Mouse (Mus musculus): ENCODE results near the gene Arhgef16. TPM values are rescaled to one million over a fixed set of nuclear protein-coding genes. Genes with fewer than 3 reads are reported as not detected.

Gene Arhgef16
- total RNA-seq, 1 experiment, result 4.2 TPM

DNA sequence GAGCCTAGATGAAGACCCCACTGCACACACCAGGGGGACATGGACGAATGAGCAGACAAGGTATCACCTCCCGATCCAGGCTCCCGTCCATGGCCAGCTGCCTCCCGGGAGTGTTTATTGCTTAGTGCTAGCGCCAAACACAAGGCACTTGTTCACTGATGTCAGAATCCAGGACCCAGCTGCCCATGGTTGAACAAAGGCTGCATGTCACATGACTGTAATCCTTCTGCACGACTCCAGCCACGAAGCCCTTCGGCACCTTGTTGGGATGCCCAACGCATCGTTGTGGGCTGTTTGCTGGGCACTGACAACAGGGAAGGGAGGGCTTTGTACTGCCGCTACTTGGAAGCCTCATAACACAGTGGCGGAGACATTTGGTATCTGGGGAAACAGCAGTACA lies 34.3 kb upstream of the Arhgef16 start, which contains the start of gene B230104I21Rik:
B230104I21Rik (plus strand) TSS at position 367 of the 400 bp plus-strand sequence.
- peak within 1 kb of the TSS in 1 of 2 experiments; percentile 2; a peak in 2 of 4 replicates for H3K4me3 ChIP-seq (ENCODE audit: insufficient read depth in 1 of 2, low read depth in 1 of 2, low read length in 2 of 2, poor library complexity in 1 of 2, severe bottlenecking in 1 of 2)

DNA sequence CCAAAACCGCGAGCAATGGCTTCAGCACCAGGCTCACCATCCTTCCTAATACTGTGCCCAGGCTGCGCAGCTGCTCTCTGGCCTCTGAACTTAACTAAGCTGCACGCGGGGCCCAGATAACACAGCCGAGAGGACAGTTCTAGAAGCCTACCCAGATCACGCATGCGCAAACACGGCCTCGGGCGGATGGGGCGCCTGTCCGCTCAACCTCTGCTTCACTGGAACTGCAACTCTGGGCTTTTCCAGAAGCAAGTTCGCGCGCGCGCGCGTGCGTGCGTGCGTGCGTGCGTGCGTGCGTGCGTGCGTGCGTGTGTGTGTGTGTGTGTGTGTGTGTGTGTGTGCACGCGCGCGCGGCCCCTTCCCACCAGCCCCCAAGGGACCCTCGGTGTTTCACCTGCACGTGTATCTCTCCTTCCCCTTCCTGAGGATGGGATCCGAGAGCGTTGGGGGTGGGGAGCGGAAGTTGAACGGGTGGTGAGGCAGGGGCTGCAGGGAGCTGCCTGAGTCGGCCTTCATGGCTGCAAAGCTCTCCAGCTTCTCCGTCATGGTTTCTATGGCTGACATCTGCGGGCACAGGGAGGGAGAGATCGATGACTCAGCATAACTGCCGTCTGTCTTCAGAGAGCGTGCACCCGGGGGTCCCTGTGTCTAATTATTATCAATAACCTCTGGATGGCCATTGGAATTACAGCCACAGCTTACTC lies 33.4 kb upstream of the Arhgef16 start:
- Histone ChIP-seq H3K27ac (ENCODE audit: insufficient read depth, low read depth, low read length, poor library complexity, severe bottlenecking) (no peak overlapping the region), H3K36me3 (ENCODE audit: control insufficient read depth, insufficient read depth, low read length, poor library complexity, severe bottlenecking) (no peaks in the 10 kb centered on the region), H3K4me3 (ENCODE audit: insufficient read depth in 1 of 2, low read depth in 1 of 2, low read length in 2 of 2, poor library complexity in 1 of 2, severe bottlenecking in 1 of 2) (peak overlapping the region; percentile 2 to 16; a peak in 2 of 4 replicates), H3K4me1 (ENCODE audit: control insufficient read depth in 2 of 2, insufficient read depth in 2 of 2, low read length in 2 of 2, poor library complexity in 1 of 2) (peaks cover 4 to 9% of the 10 kb centered on the region in 2 experiments; a peak in 1 of 4 replicates), H3K9me3 (ENCODE audit: control insufficient read depth, insufficient read depth, low read depth, low read length) (no peaks in the 10 kb centered on the region), H3K9ac (ENCODE audit: insufficient read depth, low read depth, low read length, poor library complexity, severe bottlenecking) (no peak overlapping the region)
- no peak for DNase-seq (ENCODE audit: low read depth, low spot score)
- no peak for TF ChIP-seq ZNF384 (IDR thresholded peaks at IDR 0.05; ENCODE audit: low read depth, low read length)
- TF ChIP-seq MAFK (IDR thresholded peaks at IDR 0.05; ENCODE audit: insufficient read depth, low read depth, low read length), result peak; percentile 94
- in situ Hi-C loops (cut with MboI; ENCODE audit: low sequenced_read_pairs in 2 of 2, unreplicated experiment in 2 of 2), result no loop called here

More for the DNA sequence above, 34.3 kb upstream of the Arhgef16 start, which contains the start of gene B230104I21Rik:
- in situ Hi-C loops (cut with MboI; ENCODE audit: low sequenced_read_pairs in 2 of 2, unreplicated experiment in 2 of 2), result no loop called here
- TF ChIP-seq ZNF384 (IDR thresholded peaks at IDR 0.05; ENCODE audit: low read depth, low read length), result no peak
- TF ChIP-seq ZC3H11A (IDR thresholded peaks at IDR 0.05; ENCODE audit: borderline replicate concordance, low read depth, low read length), result no peak
- Histone ChIP-seq H3K9me3 (ENCODE audit: control insufficient read depth, insufficient read depth, low read depth, low read length) (no peaks in the 10 kb centered on the region), H3K36me3 (ENCODE audit: control insufficient read depth, insufficient read depth, low read length, poor library complexity, severe bottlenecking) (no peaks in the 10 kb centered on the region), H3K27ac (ENCODE audit: insufficient read depth, low read depth, low read length, poor library complexity, severe bottlenecking) (no peak within 1 kb of the TSS), H3K4me1 (ENCODE audit: control insufficient read depth in 2 of 2, insufficient read depth in 2 of 2, low read length in 2 of 2, poor library complexity in 1 of 2) (peaks cover 4 to 7% of the 10 kb centered on the region in 2 experiments; a peak in 1 of 4 replicates), H3K9ac (ENCODE audit: insufficient read depth, low read depth, low read length, poor library complexity, severe bottlenecking) (no peak within 1 kb of the TSS)
- DNase-seq (ENCODE audit: low read depth, low spot score), result no peak

GRCm38 (mm10) chr4:154333300-154333699 lies 31.8 kb upstream of the Arhgef16 start:
- in situ Hi-C loops (cut with MboI; ENCODE audit: low sequenced_read_pairs in 2 of 2, unreplicated experiment in 2 of 2), result no loop called here
- TF ChIP-seq ZC3H11A (IDR thresholded peaks at IDR 0.05; ENCODE audit: borderline replicate concordance, low read depth, low read length) (no peak), MAFK (IDR thresholded peaks at IDR 0.05; ENCODE audit: insufficient read depth, low read depth, low read length) (no peak), ZNF384 (IDR thresholded peaks at IDR 0.05; ENCODE audit: low read depth, low read length) (no peak), CHD2 (IDR thresholded peaks at IDR 0.05; ENCODE audit: low read depth, low read length) (no peak), HCFC1 (IDR thresholded peaks at IDR 0.05; ENCODE audit: borderline replicate concordance, insufficient read depth, low read length) (no peak)
- no peak for DNase-seq (ENCODE audit: low read depth, low spot score)
- no peak overlapping the region for H3K9ac ChIP-seq (ENCODE audit: insufficient read depth, low read depth, low read length, poor library complexity, severe bottlenecking)
- H3K4me1 ChIP-seq (ENCODE audit: control insufficient read depth in 2 of 2, insufficient read depth in 2 of 2, low read length in 2 of 2, poor library complexity in 1 of 2), result peaks cover 4 to 12% of the 10 kb centered on the region in 2 experiments; a peak in 1 of 4 replicates
- H3K36me3 ChIP-seq (ENCODE audit: control insufficient read depth, insufficient read depth, low read length, poor library complexity, severe bottlenecking), result no peaks in the 10 kb centered on the region
- no peak overlapping the region for H3K27ac ChIP-seq (ENCODE audit: insufficient read depth, low read depth, low read length, poor library complexity, severe bottlenecking)
- H3K9me3 ChIP-seq (ENCODE audit: control insufficient read depth, insufficient read depth, low read depth, low read length), result no peaks in the 10 kb centered on the region
- no peak overlapping the region for H3K4me3 ChIP-seq (ENCODE audit: insufficient read depth in 1 of 2, low read depth in 1 of 2, low read length in 2 of 2, poor library complexity in 1 of 2, severe bottlenecking in 1 of 2)

GRCm38 (mm10) chr4:154331271-154331670 lies 29.8 kb upstream of the Arhgef16 start:
- TF ChIP-seq ZNF384 (IDR thresholded peaks at IDR 0.05; ENCODE audit: low read depth, low read length) (no peak), CHD2 (IDR thresholded peaks at IDR 0.05; ENCODE audit: low read depth, low read length) (no peak), ZC3H11A (IDR thresholded peaks at IDR 0.05; ENCODE audit: borderline replicate concordance, low read depth, low read length) (no peak), HCFC1 (IDR thresholded peaks at IDR 0.05; ENCODE audit: borderline replicate concordance, insufficient read depth, low read length) (no peak), MAFK (IDR thresholded peaks at IDR 0.05; ENCODE audit: insufficient read depth, low read depth, low read length) (no peak)
- in situ Hi-C loops (cut with MboI; ENCODE audit: low sequenced_read_pairs in 2 of 2, unreplicated experiment in 2 of 2), result no loop called here
- no peak overlapping the region for H3K9ac ChIP-seq (ENCODE audit: insufficient read depth, low read depth, low read length, poor library complexity, severe bottlenecking)
- H3K27ac ChIP-seq (ENCODE audit: insufficient read depth, low read depth, low read length, poor library complexity, severe bottlenecking), result no peak overlapping the region
- H3K36me3 ChIP-seq (ENCODE audit: control insufficient read depth, insufficient read depth, low read length, poor library complexity, severe bottlenecking), result no peaks in the 10 kb centered on the region
- peaks cover 4 to 11% of the 10 kb centered on the region in 2 experiments; a peak in 1 of 4 replicates for H3K4me1 ChIP-seq (ENCODE audit: control insufficient read depth in 2 of 2, insufficient read depth in 2 of 2, low read length in 2 of 2, poor library complexity in 1 of 2)
- DNase-seq (ENCODE audit: low read depth, low spot score), result no peak
- H3K9me3 ChIP-seq (ENCODE audit: control insufficient read depth, insufficient read depth, low read depth, low read length), result no peaks in the 10 kb centered on the region
- H3K4me3 ChIP-seq (ENCODE audit: insufficient read depth in 1 of 2, low read depth in 1 of 2, low read length in 2 of 2, poor library complexity in 1 of 2, severe bottlenecking in 1 of 2), result no peak overlapping the region
